8 mouse cellular contexts compared by ENCODE assay signal in the genomic region with DNA sequence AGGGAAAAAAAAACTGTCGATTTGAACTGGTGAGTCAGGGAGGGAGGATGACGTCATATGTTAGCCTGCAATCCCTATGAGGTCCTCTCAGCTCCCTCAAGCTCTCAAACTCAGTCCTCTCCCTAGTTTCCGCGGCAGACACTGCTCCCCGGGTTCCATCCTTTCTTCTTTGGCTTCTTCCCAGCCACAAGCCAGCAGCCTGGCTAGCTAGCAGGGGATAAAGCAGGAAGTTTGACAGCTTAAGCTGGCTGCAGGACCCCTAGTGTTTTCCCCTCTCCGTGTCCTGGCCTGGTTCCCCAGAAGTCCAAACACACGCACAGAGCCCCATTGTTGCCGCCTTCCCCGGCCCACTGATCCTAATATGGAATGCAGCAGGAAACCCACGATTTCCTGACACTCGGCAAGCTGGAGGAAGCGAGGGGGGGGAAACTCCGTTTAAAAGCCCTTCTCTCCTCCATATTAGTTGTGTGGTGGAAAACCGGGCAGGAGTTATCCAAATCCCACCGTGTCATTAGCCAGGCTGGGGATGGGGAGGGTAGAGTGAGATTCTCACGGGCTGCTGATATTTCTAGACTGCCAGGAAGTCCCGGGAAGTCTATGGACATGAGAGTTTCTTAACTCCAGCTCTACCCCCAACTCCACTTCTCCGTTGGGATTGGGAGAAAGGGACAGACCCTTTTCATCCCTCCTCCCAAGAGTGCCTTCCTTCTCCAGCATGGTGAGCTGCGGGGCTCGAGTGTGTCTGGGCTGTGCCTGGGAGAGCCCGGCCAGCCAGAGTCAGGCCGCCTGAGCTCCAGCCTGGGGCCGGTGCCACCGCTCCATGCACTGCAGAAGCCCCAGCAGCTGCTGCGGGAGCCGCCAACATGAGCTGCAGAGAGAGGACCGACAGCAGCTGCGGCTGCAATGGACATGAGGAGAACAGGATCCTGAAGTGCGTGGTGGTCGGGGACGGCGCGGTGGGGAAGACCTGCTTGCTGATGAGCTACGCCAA. TPM values are rescaled to one million over a fixed set of nuclear protein-coding genes. Genes with fewer than 3 reads are reported as not detected.
A peak's percentile ranks its signal among the peaks of the same experiment; 100 is the strongest.
DNase-seq lines count a peak whose midpoint lies in the region; ATAC-seq and TF ChIP-seq lines count a peak whose summit lies in the region.

A gene (plus strand): TSS at position 362 of the 991 bp plus-strand sequence.

- WGBS in thymus, adult 2 months, result 2% methylated on average over 34 of the region's 34 CpGs
- WGBS in embryonic facial prominence, embryonic 15.5 days, result 0% methylated on average over 34 of the region's 34 CpGs
- under 1% methylated on average over 34 of the region's 34 CpGs for WGBS in kidney, adult 2 months
- under 1% methylated on average over 34 of the region's 34 CpGs for WGBS in limb, embryonic 10.5 days
- under 1% methylated on average over 34 of the region's 34 CpGs for WGBS in midbrain, embryonic 10.5 days
- under 1% methylated on average over 34 of the region's 34 CpGs for WGBS in stomach, embryonic 14.5 days

- ATAC-seq in embryonic facial prominence, embryonic 15.5 days (ENCODE audit: insufficient number of reproducible peaks, low FRiP score, low TSS enrichment, low read depth), result peak; percentile 79
- peak; percentile 85 for ATAC-seq in stomach, embryonic 14.5 days (ENCODE audit: insufficient number of reproducible peaks, insufficient read depth, low FRiP score, low read depth)

- no peak for TF ChIP-seq CTCF in thymus, adult 2 months (IDR thresholded peaks at IDR 0.05; ENCODE audit: borderline replicate concordance, control insufficient read depth, extremely low read depth, insufficient read depth, low read length, poor library complexity)
- TF ChIP-seq CTCF in kidney, adult 2 months (conservative IDR thresholded peaks at IDR 0.05; ENCODE audit: insufficient read depth, insufficient read length, low read depth, low read length), result no peak

- no peak for DNase-seq in thymus, adult 2 months
- no peak for DNase-seq in thymus, adult 18-20 months
- DNase-seq in heart, adult 8-10 months (ENCODE audit: low spot score), result peak; percentile 90
- DNase-seq in kidney, adult 2 months, result peak; percentile 84
- DNase-seq in limb, embryonic 10.5 days (ENCODE audit: low spot score), result peak; percentile 76
- DNase-seq in midbrain, embryonic 10.5 days (ENCODE audit: low spot score), result peak; percentile 76

- H3K27me3 ChIP-seq in thymus, adult 2 months (ENCODE audit: control insufficient read depth, insufficient read depth, low read length), result peaks cover 5% of the 10 kb centered on the region
- H3K27me3 ChIP-seq in embryonic facial prominence, embryonic 15.5 days, result no peaks in the 10 kb centered on the region
- H3K27me3 ChIP-seq in kidney, adult 2 months (replicated peaks; ENCODE audit: control insufficient read depth, insufficient read depth, low read length), result no peaks in the 10 kb centered on the region
- H3K27me3 ChIP-seq in limb, embryonic 10.5 days (ENCODE audit: low read depth, poor library complexity, severe bottlenecking), result no peaks in the 10 kb centered on the region; the same call in 1 of the 2 replicates
- peaks cover 11% of the 10 kb centered on the region for H3K27me3 ChIP-seq in midbrain, embryonic 10.5 days (ENCODE audit: low read depth, poor library complexity, severe bottlenecking)
- no peaks in the 10 kb centered on the region for H3K27me3 ChIP-seq in stomach, embryonic 14.5 days (ENCODE audit: control insufficient read depth, insufficient read depth, low read length)

- peak within 1 kb of the TSS; percentile 18 for H3K4me3 ChIP-seq in thymus, adult 2 months (ENCODE audit: control insufficient read depth, insufficient read depth, low read length)
- H3K4me3 ChIP-seq in embryonic facial prominence, embryonic 15.5 days (replicated peaks), result peak within 1 kb of the TSS; percentile 55
- H3K4me3 ChIP-seq in kidney, adult 2 months (ENCODE audit: insufficient read depth, low read depth, low read length), result peak within 1 kb of the TSS; percentile 65
- H3K4me3 ChIP-seq in limb, embryonic 10.5 days, result peak within 1 kb of the TSS; percentile 71
- peak within 1 kb of the TSS; percentile 65 for H3K4me3 ChIP-seq in midbrain, embryonic 10.5 days
- peak within 1 kb of the TSS; percentile 46 for H3K4me3 ChIP-seq in stomach, embryonic 14.5 days (ENCODE audit: low read depth, low read length)

- no peak within 1 kb of the TSS; the same call in 1 of the 2 replicates for H3K27ac ChIP-seq in thymus, adult 2 months (ENCODE audit: control insufficient read depth, insufficient read depth, low read length)
- peak within 1 kb of the TSS; percentile 94 for H3K27ac ChIP-seq in embryonic facial prominence, embryonic 15.5 days (replicated peaks)
- H3K27ac ChIP-seq in kidney, adult 2 months (ENCODE audit: insufficient read depth, low read depth, low read length), result peak within 1 kb of the TSS; percentile 93
- H3K27ac ChIP-seq in limb, embryonic 10.5 days, result peak within 1 kb of the TSS; percentile 92
- H3K27ac ChIP-seq in midbrain, embryonic 10.5 days (replicated peaks), result peak within 1 kb of the TSS; percentile 88
- peak within 1 kb of the TSS; percentile 96 for H3K27ac ChIP-seq in stomach, embryonic 14.5 days (ENCODE audit: low read length)

- no peaks in the 10 kb centered on the region for H3K36me3 ChIP-seq in thymus, adult 2 months (ENCODE audit: control insufficient read depth, insufficient read depth, low read length)
- H3K36me3 ChIP-seq in embryonic facial prominence, embryonic 15.5 days, result no peaks in the 10 kb centered on the region
- no peaks in the 10 kb centered on the region for H3K36me3 ChIP-seq in kidney, adult 2 months (ENCODE audit: control insufficient read depth, insufficient read depth, low read length)
- no peaks in the 10 kb centered on the region for H3K36me3 ChIP-seq in limb, embryonic 10.5 days
- H3K36me3 ChIP-seq in midbrain, embryonic 10.5 days, result no peaks in the 10 kb centered on the region
- H3K36me3 ChIP-seq in stomach, embryonic 14.5 days (ENCODE audit: control insufficient read depth, insufficient read depth, low read length), result no peaks in the 10 kb centered on the region

- TF ChIP-seq POLR2A in thymus, adult 2 months (IDR thresholded peaks at IDR 0.05; ENCODE audit: control insufficient read depth, extremely low read depth, insufficient read depth, low read length, poor library complexity), result no peak
- TF ChIP-seq POLR2A in kidney, adult 2 months (IDR thresholded peaks at IDR 0.05; ENCODE audit: low read depth, low read length), result no peak

- peak within 1 kb of the TSS; percentile 84 for H3K4me2 ChIP-seq in embryonic facial prominence, embryonic 15.5 days (replicated peaks)
- H3K4me2 ChIP-seq in stomach, embryonic 14.5 days (replicated peaks; ENCODE audit: low read depth, low read length), result peak within 1 kb of the TSS; percentile 54

- H3K9me3 ChIP-seq in embryonic facial prominence, embryonic 15.5 days (replicated peaks), result no peaks in the 10 kb centered on the region
- no peaks in the 10 kb centered on the region for H3K9me3 ChIP-seq in limb, embryonic 10.5 days (replicated peaks)
- H3K9me3 ChIP-seq in midbrain, embryonic 10.5 days (replicated peaks), result no peaks in the 10 kb centered on the region
- H3K9me3 ChIP-seq in stomach, embryonic 14.5 days (ENCODE audit: control insufficient read depth, low read depth, low read length), result no peaks in the 10 kb centered on the region

- peak within 1 kb of the TSS; percentile 59 for H3K9ac ChIP-seq in embryonic facial prominence, embryonic 15.5 days
- peak within 1 kb of the TSS; percentile 79 for H3K9ac ChIP-seq in stomach, embryonic 14.5 days (replicated peaks; ENCODE audit: low read depth, low read length)

- H3K4me1 ChIP-seq in thymus, adult 2 months (replicated peaks; ENCODE audit: control insufficient read depth, insufficient read depth, low read length), result peaks cover 10% of the 10 kb centered on the region; the same call in 1 of the 2 replicates
- H3K4me1 ChIP-seq in embryonic facial prominence, embryonic 15.5 days, result peaks cover 18% of the 10 kb centered on the region
- no peaks in the 10 kb centered on the region for H3K4me1 ChIP-seq in kidney, adult 2 months (ENCODE audit: control insufficient read depth, insufficient read depth, low read length)
- H3K4me1 ChIP-seq in limb, embryonic 10.5 days, result peaks cover 20% of the 10 kb centered on the region
- peaks cover 18% of the 10 kb centered on the region for H3K4me1 ChIP-seq in midbrain, embryonic 10.5 days
- no peaks in the 10 kb centered on the region for H3K4me1 ChIP-seq in stomach, embryonic 14.5 days (ENCODE audit: control insufficient read depth, insufficient read depth, low read length)

RNA-seq across cellular contexts. Expression of the gene that starts here (rescaled TPM):
- polyA plus RNA-seq in thymus, adult 2 months (2012; rRNA removed), result 5.1 and 5.9 TPM in 2 replicates
- polyA plus RNA-seq in embryonic facial prominence, embryonic 15.5 days (2015; fragmentation: Nextera tagmentation; extraction: Ambion mirVana), result 62.4 and 71.3 TPM in 2 replicates
- 10 to 100 TPM; 21.1 to 29.9 (median 25.7) TPM for total RNA-seq in heart, adult 8-10 months (2022)
- 19.5 and 21.7 TPM in 2 replicates for polyA plus RNA-seq in kidney, adult 2 months (2012; rRNA removed)
- 13.1 and 24.2 TPM in 2 replicates for polyA plus RNA-seq in limb, embryonic 10.5 days (2016; fragmentation: Nextera tagmentation; extraction: Ambion mirVana)
- polyA plus RNA-seq in midbrain, embryonic 10.5 days (2016; fragmentation: Nextera tagmentation; extraction: Ambion mirVana), result 23.4 and 25.6 TPM in 2 replicates
- polyA plus RNA-seq in stomach, embryonic 14.5 days (2014; fragmentation: Nextera tagmentation; extraction: Ambion mirVana), result 78.7 and 80.0 TPM in 2 replicates

Comparison
In these comparisons a context has a peak if more than half of its experiments do, and no peak if none do; other contexts are left out.
1. DNase-seq: peak in heart, adult 8-10 months (single experiment), kidney, adult 2 months (single experiment), limb, embryonic 10.5 days (single experiment) and midbrain, embryonic 10.5 days (single experiment); none in thymus, adult 2 months (single experiment) and thymus, adult 18-20 months (0 of 2).
2. H3K4me3 ChIP-seq: peak in every context shown above with its lines; median percentile 71 in limb, embryonic 10.5 days; 65 in kidney, adult 2 months; 65 in midbrain, embryonic 10.5 days; 55 in embryonic facial prominence, embryonic 15.5 days; 46 in stomach, embryonic 14.5 days; 18 in thymus, adult 2 months.